9 mouse cellular contexts compared by ENCODE assay signal in the genomic region with DNA sequence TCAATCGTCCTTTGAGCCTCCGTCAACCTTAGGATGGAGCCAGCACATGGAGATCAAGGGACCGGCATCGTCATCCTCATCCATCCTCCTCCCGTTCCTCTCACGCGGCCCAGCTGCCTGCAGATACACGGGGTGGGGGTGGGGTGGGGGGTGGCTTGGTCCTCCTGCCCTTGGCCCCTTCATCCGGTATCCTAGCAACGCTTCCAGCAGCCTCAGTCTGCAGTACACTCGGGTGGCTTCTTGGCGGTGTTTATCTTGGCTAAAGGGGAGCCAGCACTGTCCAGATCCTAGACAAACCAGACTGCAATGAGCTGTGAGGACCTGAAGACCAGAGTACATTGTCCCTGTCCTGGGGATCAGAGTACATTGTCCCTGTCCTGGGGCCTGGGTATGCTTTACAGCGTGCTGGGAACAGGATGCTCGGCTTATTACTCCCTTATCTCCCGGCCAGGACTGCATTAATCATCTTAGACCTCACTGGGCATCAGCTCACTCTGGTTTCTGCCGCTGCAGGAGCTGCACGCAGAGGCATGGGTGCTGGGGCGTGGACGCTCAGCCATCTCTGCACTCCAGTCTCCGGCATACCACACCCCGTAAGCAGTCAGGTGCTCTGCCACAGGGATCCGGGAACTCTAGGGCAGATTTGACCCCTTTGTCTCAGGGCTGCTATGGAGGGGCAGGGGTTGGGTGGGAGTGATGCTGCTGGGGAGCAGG.
DNase-seq lines count a peak whose midpoint lies in the region; ATAC-seq lines count a peak whose summit lies in the region.
"Had no signal": no experiment of that assay in that cellular context is flagged by ENCODE, and none has a peak within 500 bp of the region (broad histone marks: within the 10 kb centered on the region; RNA-seq: fewer than 3 reads in every experiment).

No protein-coding gene starts in this region.

- 0 out of 2 replicates have a peak, but pooled peaks have one; percentile 23 for ATAC-seq in intestine, embryonic 14.5 days (replicated peaks; ENCODE audit: low FRiP score, low TSS enrichment, low read depth)
- ATAC-seq in intestine, embryonic 15.5 days, result no peak
- peak; percentile 87 for ATAC-seq in neural tube, embryonic 14.5 days (ENCODE audit: low read depth)
- no peak for ATAC-seq in granulocyte monocyte progenitor cell, adult 5-6 weeks (replicated peaks; ENCODE audit: poor library complexity, severe bottlenecking)

- no peaks in the 10 kb centered on the region for H3K27me3 ChIP-seq in intestine, embryonic 14.5 days (replicated peaks; ENCODE audit: control insufficient read depth, insufficient read depth, low read length)
- no peaks in the 10 kb centered on the region; the same call in 1 of the 2 replicates for H3K27me3 ChIP-seq in intestine, embryonic 15.5 days (replicated peaks)
- no peaks in the 10 kb centered on the region for H3K27me3 ChIP-seq in neural tube, embryonic 14.5 days (ENCODE audit: control insufficient read depth, insufficient read depth, low read length)

- H3K4me2 ChIP-seq in intestine, embryonic 14.5 days (ENCODE audit: low read length), result no peak overlapping the region
- H3K4me2 ChIP-seq in intestine, embryonic 15.5 days (replicated peaks), result no peak overlapping the region
- no peak overlapping the region for H3K4me2 ChIP-seq in neural tube, embryonic 14.5 days (ENCODE audit: low read depth, low read length)

- H3K4me3 ChIP-seq in intestine, embryonic 14.5 days (ENCODE audit: low read depth, low read length), result no peak overlapping the region
- no peak overlapping the region for H3K4me3 ChIP-seq in intestine, embryonic 15.5 days (replicated peaks)
- no peak overlapping the region for H3K4me3 ChIP-seq in neural tube, embryonic 14.5 days (ENCODE audit: low read depth, low read length)
- H3K4me3 ChIP-seq: myocyte had no signal

- no peaks in the 10 kb centered on the region for H3K9me3 ChIP-seq in intestine, embryonic 14.5 days (ENCODE audit: control insufficient read depth, low read length)
- H3K9me3 ChIP-seq in intestine, embryonic 15.5 days, result no peaks in the 10 kb centered on the region
- H3K9me3 ChIP-seq in neural tube, embryonic 14.5 days (ENCODE audit: control insufficient read depth, low read length), result no peaks in the 10 kb centered on the region

- H3K9ac ChIP-seq in intestine, embryonic 14.5 days (ENCODE audit: low read length), result no peak overlapping the region
- H3K9ac ChIP-seq in intestine, embryonic 15.5 days, result no peak overlapping the region
- H3K9ac ChIP-seq in neural tube, embryonic 14.5 days (replicated peaks; ENCODE audit: low read depth, low read length), result peak overlapping the region; percentile 34; the same call in 1 of the 2 replicates

- no peak overlapping the region for H3K27ac ChIP-seq in intestine, embryonic 14.5 days (ENCODE audit: low read depth)
- no peak overlapping the region for H3K27ac ChIP-seq in intestine, embryonic 15.5 days
- peak overlapping the region; percentile 69 for H3K27ac ChIP-seq in neural tube, embryonic 14.5 days (ENCODE audit: low read depth, low read length)

- DNase-seq in intestine, embryonic 14.5 days (ENCODE audit: low spot score), result no peak
- peak; percentile 55 for DNase-seq in embryo, embryonic 10.5 days (ENCODE audit: low spot score)
- DNase-seq in layer of hippocampus, adult 18-20 months (ENCODE audit: low spot score in 2 of 2), result peak; percentile 6 to 15
- DNase-seq in MN1 (ENCODE audit: low spot score), result no peak
- DNase-seq in lung, postnatal 36 days, result no peak

- WGBS in intestine, embryonic 14.5 days, result 23% methylated on average over 22 of the region's 22 CpGs
- WGBS in intestine, embryonic 15.5 days, result 19% methylated on average over 22 of the region's 22 CpGs
- WGBS in neural tube, embryonic 14.5 days, result 20% methylated on average over 22 of the region's 22 CpGs

- H3K4me1 ChIP-seq in intestine, embryonic 14.5 days (replicated peaks; ENCODE audit: control insufficient read depth, insufficient read depth, low read length), result no peaks in the 10 kb centered on the region
- no peaks in the 10 kb centered on the region for H3K4me1 ChIP-seq in intestine, embryonic 15.5 days (replicated peaks)
- peaks cover 12% of the 10 kb centered on the region; the same call in 1 of the 2 replicates for H3K4me1 ChIP-seq in neural tube, embryonic 14.5 days (ENCODE audit: control insufficient read depth, insufficient read depth, low read length)

- no peaks in the 10 kb centered on the region for H3K36me3 ChIP-seq in intestine, embryonic 14.5 days (ENCODE audit: control insufficient read depth, insufficient read depth, low read length)
- H3K36me3 ChIP-seq in intestine, embryonic 15.5 days, result no peaks in the 10 kb centered on the region
- no peaks in the 10 kb centered on the region for H3K36me3 ChIP-seq in neural tube, embryonic 14.5 days (ENCODE audit: control insufficient read depth, insufficient read depth, low read length)

Comparison
In these comparisons a context has a peak if more than half of its experiments do, and no peak if none do; other contexts are left out.
1. ATAC-seq: peak in intestine, embryonic 14.5 days (single experiment) and neural tube, embryonic 14.5 days (single experiment); none in intestine, embryonic 15.5 days (single experiment) and granulocyte monocyte progenitor cell, adult 5-6 weeks (single experiment).
2. DNase-seq: peak in embryo, embryonic 10.5 days (single experiment) and layer of hippocampus, adult 18-20 months (2 of 2); none in intestine, embryonic 14.5 days (single experiment), MN1 (single experiment) and lung, postnatal 36 days (single experiment).